9 mouse cellular contexts compared by ENCODE assay signal in genomic region chr7:105628633-105629032, GRCm38 (mm10). TPM values are rescaled to one million over a fixed set of nuclear protein-coding genes. Genes with fewer than 3 reads are reported as not detected.
DNase-seq lines count a peak whose midpoint lies in the region; ATAC-seq and TF ChIP-seq lines count a peak whose summit lies in the region.
"Had no signal": no experiment of that assay in that cellular context is flagged by ENCODE, and none has a peak within 500 bp of the region (broad histone marks: within the 10 kb centered on the region; RNA-seq: fewer than 3 reads in every experiment).

No protein-coding gene starts in this region.

- H3K27me3 ChIP-seq in hindbrain, embryonic 13.5 days = no peaks in the 10 kb centered on the region
- H3K27me3 ChIP-seq in lung, embryonic 15.5 days = no peaks in the 10 kb centered on the region
- no peaks in the 10 kb centered on the region for H3K27me3 ChIP-seq in stomach, embryonic 14.5 days (ENCODE audit: control insufficient read depth, insufficient read depth, low read length)
- H3K27me3 ChIP-seq: limb, embryonic 13.5 days had no signal

- DNase-seq in cerebellum, adult 11-12 months = peak; percentile 58
- DNase-seq in cerebellum, adult 8-10 months = no peak
- DNase-seq in 3T3-L1 (ENCODE audit: low read depth, low spot score) = peak; percentile 84
- peak; percentile 72 for DNase-seq in gastrocnemius, adult 2 months
- no peak for DNase-seq in right cerebral cortex, postnatal 25 days

- ATAC-seq in hindbrain, embryonic 13.5 days (ENCODE audit: low FRiP score) = peak; percentile 27; the same call in 1 of the 2 replicates
- ATAC-seq in lung, embryonic 15.5 days (ENCODE audit: borderline replicate concordance, extremely low read depth, low FRiP score, low TSS enrichment) = peak; percentile 50; the same call in 1 of the 2 replicates
- ATAC-seq in stomach, embryonic 14.5 days (ENCODE audit: insufficient number of reproducible peaks, insufficient read depth, low FRiP score, low read depth) = peak; percentile 43; the same call in 1 of the 2 replicates

- no peak for TF ChIP-seq CTCF in gastrocnemius, adult 2 months (IDR thresholded peaks at IDR 0.05)

- 0 out of 2 replicates have a peak overlapping the region, but pooled peaks have one; percentile 9 for H3K9ac ChIP-seq in hindbrain, embryonic 13.5 days
- no peak overlapping the region for H3K9ac ChIP-seq in lung, embryonic 15.5 days
- no peak overlapping the region for H3K9ac ChIP-seq in stomach, embryonic 14.5 days (replicated peaks; ENCODE audit: low read depth, low read length)
- H3K9ac ChIP-seq: limb, embryonic 13.5 days had no signal

- intact Hi-C loops in gastrocnemius, adult 2 months (cut with DNase I) = no loop called here

- peaks cover 21% of the 10 kb centered on the region for H3K36me3 ChIP-seq in hindbrain, embryonic 13.5 days
- H3K36me3 ChIP-seq in lung, embryonic 15.5 days = peaks cover 15% of the 10 kb centered on the region
- H3K36me3 ChIP-seq in stomach, embryonic 14.5 days (ENCODE audit: control insufficient read depth, insufficient read depth, low read length) = no peaks in the 10 kb centered on the region; the same call in 1 of the 2 replicates

- peaks cover 50% of the 10 kb centered on the region for H3K4me1 ChIP-seq in hindbrain, embryonic 13.5 days (replicated peaks)
- peaks cover 58% of the 10 kb centered on the region for H3K4me1 ChIP-seq in lung, embryonic 15.5 days
- H3K4me1 ChIP-seq in stomach, embryonic 14.5 days (ENCODE audit: control insufficient read depth, insufficient read depth, low read length) = peaks cover 19% of the 10 kb centered on the region

- H3K4me3 ChIP-seq in gastrocnemius, adult 2 months = peak overlapping the region; percentile 22; the same call in 1 of the 2 replicates
- H3K4me3 ChIP-seq in hindbrain, embryonic 13.5 days = no peak overlapping the region
- no peak overlapping the region for H3K4me3 ChIP-seq in lung, embryonic 15.5 days
- H3K4me3 ChIP-seq in stomach, embryonic 14.5 days (ENCODE audit: low read depth, low read length) = no peak overlapping the region
- H3K4me3 ChIP-seq: limb, embryonic 13.5 days had no signal

- H3K4me2 ChIP-seq in hindbrain, embryonic 13.5 days = no peak overlapping the region
- 0 out of 2 replicates have a peak overlapping the region, but pooled peaks have one; percentile 1 for H3K4me2 ChIP-seq in lung, embryonic 15.5 days
- H3K4me2 ChIP-seq in stomach, embryonic 14.5 days (replicated peaks; ENCODE audit: low read depth, low read length) = no peak overlapping the region
- H3K4me2 ChIP-seq: limb, embryonic 13.5 days had no signal

- H3K9me3 ChIP-seq in hindbrain, embryonic 13.5 days = no peaks in the 10 kb centered on the region
- no peaks in the 10 kb centered on the region for H3K9me3 ChIP-seq in lung, embryonic 15.5 days
- H3K9me3 ChIP-seq in stomach, embryonic 14.5 days (ENCODE audit: control insufficient read depth, low read depth, low read length) = no peaks in the 10 kb centered on the region
- H3K9me3 ChIP-seq: limb, embryonic 13.5 days had no signal

- WGBS in hindbrain, embryonic 13.5 days = 22% methylated on average over 3 of the region's 3 CpGs
- WGBS in lung, embryonic 15.5 days = 7% methylated on average over 3 of the region's 3 CpGs
- 29% methylated on average over 3 of the region's 3 CpGs for WGBS in stomach, embryonic 14.5 days

- H3K27ac ChIP-seq in gastrocnemius, adult 2 months = peak overlapping the region; percentile 76
- H3K27ac ChIP-seq in hindbrain, embryonic 13.5 days = peak overlapping the region; percentile 76
- peak overlapping the region; percentile 70 for H3K27ac ChIP-seq in lung, embryonic 15.5 days
- H3K27ac ChIP-seq in stomach, embryonic 14.5 days (ENCODE audit: low read length) = peak overlapping the region; percentile 55; the same call in 1 of the 2 replicates
- H3K27ac ChIP-seq: limb, embryonic 13.5 days had no signal

RNA-seq across cellular contexts. Expression of gene Trim3, which starts 4.7 kb away (rescaled TPM):
- 10 to 100 TPM; 14.7 to 16.4 TPM for total RNA-seq in gastrocnemius, adult 2 months (2021)
- polyA plus RNA-seq in hindbrain, embryonic 13.5 days (2015; fragmentation: Nextera tagmentation; extraction: Ambion mirVana) = 82.1 and 83.2 TPM in 2 replicates
- 54.9 and 59.9 TPM in 2 replicates for polyA plus RNA-seq in lung, embryonic 15.5 days (2015; fragmentation: Nextera tagmentation; extraction: Ambion mirVana)
- polyA plus RNA-seq in stomach, embryonic 14.5 days (2014; fragmentation: Nextera tagmentation; extraction: Ambion mirVana) = 28.8 and 29.1 TPM in 2 replicates

RNA-seq across cellular contexts. Expression of gene Timm10b, which starts 11.2 kb away (rescaled TPM):
- 10 to 100 TPM; 53.3 to 64.0 TPM for total RNA-seq in gastrocnemius, adult 2 months (2021)
- polyA plus RNA-seq in hindbrain, embryonic 13.5 days (2015; fragmentation: Nextera tagmentation; extraction: Ambion mirVana) = 157 and 170 TPM in 2 replicates
- 187 TPM in 2 replicates for polyA plus RNA-seq in lung, embryonic 15.5 days (2015; fragmentation: Nextera tagmentation; extraction: Ambion mirVana)
- polyA plus RNA-seq in stomach, embryonic 14.5 days (2014; fragmentation: Nextera tagmentation; extraction: Ambion mirVana) = 203 and 209 TPM in 2 replicates

RNA-seq across cellular contexts. Expression of gene Arfip2, which starts 11.6 kb away (rescaled TPM):
- 10 to 100 TPM in 1 of 2 experiments, 1 to 10 TPM in 1; 8.8 to 10.5 TPM for total RNA-seq in gastrocnemius, adult 2 months (2021)
- 74.3 and 77.7 TPM in 2 replicates for polyA plus RNA-seq in hindbrain, embryonic 13.5 days (2015; fragmentation: Nextera tagmentation; extraction: Ambion mirVana)
- 77.3 and 79.1 TPM in 2 replicates for polyA plus RNA-seq in lung, embryonic 15.5 days (2015; fragmentation: Nextera tagmentation; extraction: Ambion mirVana)
- 88.9 and 94.0 TPM in 2 replicates for polyA plus RNA-seq in stomach, embryonic 14.5 days (2014; fragmentation: Nextera tagmentation; extraction: Ambion mirVana)

RNA-seq across cellular contexts. Expression of gene Gm45799, which starts 11.7 kb away (rescaled TPM):
- 1 to 10 TPM in 1 of 2 experiments, under 1 TPM in 1; 0.64 to 3.4 TPM for total RNA-seq in gastrocnemius, adult 2 months (2021)
- 16.1 and 19.3 TPM in 2 replicates for polyA plus RNA-seq in hindbrain, embryonic 13.5 days (2015; fragmentation: Nextera tagmentation; extraction: Ambion mirVana)
- polyA plus RNA-seq in lung, embryonic 15.5 days (2015; fragmentation: Nextera tagmentation; extraction: Ambion mirVana) = 33.8 and 34.3 TPM in 2 replicates
- polyA plus RNA-seq in stomach, embryonic 14.5 days (2014; fragmentation: Nextera tagmentation; extraction: Ambion mirVana) = 24.1 and 35.7 TPM in 2 replicates

RNA-seq across cellular contexts. Expression of gene Dnhd1, which starts 22.0 kb away (rescaled TPM):
- under 1 TPM; 0.36 to 0.59 TPM for total RNA-seq in gastrocnemius, adult 2 months (2021)
- 1.1 and 1.4 TPM in 2 replicates for polyA plus RNA-seq in hindbrain, embryonic 13.5 days (2015; fragmentation: Nextera tagmentation; extraction: Ambion mirVana)
- polyA plus RNA-seq in lung, embryonic 15.5 days (2015; fragmentation: Nextera tagmentation; extraction: Ambion mirVana) = 1.1 TPM in 2 replicates
- polyA plus RNA-seq in stomach, embryonic 14.5 days (2014; fragmentation: Nextera tagmentation; extraction: Ambion mirVana) = 1.5 and 2.0 TPM in 2 replicates

Comparison
In these comparisons a context has a peak if more than half of its experiments do, and no peak if none do; other contexts are left out.
1. DNase-seq: peak in cerebellum, adult 11-12 months (single experiment), 3T3-L1 (single experiment) and gastrocnemius, adult 2 months (single experiment); none in cerebellum, adult 8-10 months (single experiment) and right cerebral cortex, postnatal 25 days (single experiment).
2. Peak in every context shown above with its lines, with median percentiles within 50 percentile points of each other: H3K27ac ChIP-seq and ATAC-seq.